8 mouse cellular contexts compared by ENCODE assay signal in the genomic region with DNA sequence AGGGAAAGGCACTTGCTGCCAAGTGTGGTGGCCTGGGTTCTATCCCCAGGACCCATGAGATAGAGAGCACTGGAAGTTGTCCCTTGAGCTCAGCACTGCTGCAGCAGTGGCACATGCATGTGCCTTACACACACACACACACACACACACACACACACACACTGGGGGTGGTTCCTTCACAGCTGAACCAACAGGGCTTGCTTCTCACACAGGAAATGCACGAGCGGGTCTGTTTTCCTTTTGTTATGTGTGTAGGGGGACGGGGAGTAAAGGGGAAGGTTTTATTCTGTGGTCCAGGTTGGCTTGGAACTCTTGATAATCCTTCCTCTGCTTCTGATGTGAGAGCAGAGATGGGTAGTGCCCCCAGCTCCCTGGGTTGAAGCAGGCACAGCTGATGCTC. TPM values are rescaled to one million over a fixed set of nuclear protein-coding genes. Genes with fewer than 3 reads are reported as not detected.
DNase-seq lines count a peak whose midpoint lies in the region; ATAC-seq and TF ChIP-seq lines count a peak whose summit lies in the region.

No protein-coding gene starts in this region.

- no peak overlapping the region for H3K4me3 ChIP-seq in forebrain, embryonic 12.5 days (replicated peaks)
- H3K4me3 ChIP-seq in forebrain, embryonic 15.5 days, result no peak overlapping the region
- H3K4me3 ChIP-seq in heart, embryonic 13.5 days, result peak overlapping the region; percentile 31; the same call in 1 of the 2 replicates
- H3K4me3 ChIP-seq in lung, postnatal 0 days (ENCODE audit: low read depth, low read length), result no peak overlapping the region
- no peak overlapping the region for H3K4me3 ChIP-seq in forebrain, embryonic 11.5 days (ENCODE audit: low read depth, low read length)

- no peaks in the 10 kb centered on the region for H3K9me3 ChIP-seq in forebrain, embryonic 12.5 days
- H3K9me3 ChIP-seq in forebrain, embryonic 15.5 days, result no peaks in the 10 kb centered on the region
- no peaks in the 10 kb centered on the region for H3K9me3 ChIP-seq in heart, embryonic 13.5 days
- no peaks in the 10 kb centered on the region for H3K9me3 ChIP-seq in lung, postnatal 0 days (ENCODE audit: low read length)
- H3K9me3 ChIP-seq in forebrain, embryonic 11.5 days (ENCODE audit: control insufficient read depth, low read length), result no peaks in the 10 kb centered on the region

- no peaks in the 10 kb centered on the region for H3K27me3 ChIP-seq in forebrain, embryonic 12.5 days
- no peaks in the 10 kb centered on the region for H3K27me3 ChIP-seq in forebrain, embryonic 15.5 days
- H3K27me3 ChIP-seq in heart, embryonic 13.5 days (replicated peaks), result no peaks in the 10 kb centered on the region
- no peaks in the 10 kb centered on the region for H3K27me3 ChIP-seq in lung, postnatal 0 days (replicated peaks; ENCODE audit: insufficient read depth, low read length)
- no peaks in the 10 kb centered on the region for H3K27me3 ChIP-seq in forebrain, embryonic 11.5 days (ENCODE audit: control insufficient read depth, insufficient read depth, low read length)

- H3K4me1 ChIP-seq in forebrain, embryonic 12.5 days, result peaks cover 41% of the 10 kb centered on the region
- peaks cover 15% of the 10 kb centered on the region for H3K4me1 ChIP-seq in forebrain, embryonic 15.5 days
- peaks cover 83% of the 10 kb centered on the region for H3K4me1 ChIP-seq in heart, embryonic 13.5 days
- peaks cover 62% of the 10 kb centered on the region for H3K4me1 ChIP-seq in lung, postnatal 0 days (ENCODE audit: insufficient read depth, low read depth, low read length)
- H3K4me1 ChIP-seq in forebrain, embryonic 11.5 days (replicated peaks; ENCODE audit: control insufficient read depth, insufficient read depth, low read length), result peaks cover 9% of the 10 kb centered on the region

- TF ChIP-seq CTCF in lung, postnatal 0 days (IDR thresholded peaks at IDR 0.05), result no peak

- DNase-seq in A20 (ENCODE audit: low read depth, low spot score), result peak; percentile 82
- DNase-seq in lung, postnatal 0 days (ENCODE audit: low spot score), result no peak
- DNase-seq in cerebellum, adult 18-20 months, result no peak
- no peak for DNase-seq in ovary, adult 18-20 months (ENCODE audit: low spot score)
- no peak for DNase-seq in forebrain, embryonic 11.5 days (ENCODE audit: low spot score)

- no peak for TF ChIP-seq EP300 in lung, postnatal 0 days (IDR thresholded peaks at IDR 0.05)

- 56% methylated on average over 3 of the region's 3 CpGs for WGBS in forebrain, embryonic 12.5 days
- WGBS in forebrain, embryonic 15.5 days, result 68% methylated on average over 3 of the region's 3 CpGs
- 45% methylated on average over 3 of the region's 3 CpGs for WGBS in heart, embryonic 13.5 days
- 22% methylated on average over 3 of the region's 3 CpGs for WGBS in lung, postnatal 0 days
- WGBS in forebrain, embryonic 11.5 days, result 62% methylated on average over 3 of the region's 3 CpGs

- H3K27ac ChIP-seq in forebrain, embryonic 12.5 days, result 0 out of 2 replicates have a peak overlapping the region, but pooled peaks have one; percentile 31
- H3K27ac ChIP-seq in forebrain, embryonic 15.5 days (replicated peaks), result no peak overlapping the region
- H3K27ac ChIP-seq in heart, embryonic 13.5 days (replicated peaks), result peak overlapping the region; percentile 96
- H3K27ac ChIP-seq in lung, postnatal 0 days (ENCODE audit: low read length), result peak overlapping the region; percentile 99
- H3K27ac ChIP-seq in forebrain, embryonic 11.5 days (ENCODE audit: low read depth, low read length), result no peak overlapping the region

- ATAC-seq in forebrain, embryonic 12.5 days (ENCODE audit: low FRiP score), result no peak
- no peak for ATAC-seq in forebrain, embryonic 15.5 days (replicated peaks)
- no peak for ATAC-seq in heart, embryonic 13.5 days (ENCODE audit: extremely low read depth, insufficient number of reproducible peaks, low FRiP score, low TSS enrichment)
- ATAC-seq in lung, postnatal 0 days, result no peak
- ATAC-seq in forebrain, embryonic 11.5 days (replicated peaks; ENCODE audit: low FRiP score), result no peak

- H3K9ac ChIP-seq in forebrain, embryonic 12.5 days, result no peak overlapping the region
- H3K9ac ChIP-seq in forebrain, embryonic 15.5 days (replicated peaks), result no peak overlapping the region
- peak overlapping the region; percentile 81 for H3K9ac ChIP-seq in heart, embryonic 13.5 days
- no peak overlapping the region for H3K9ac ChIP-seq in lung, postnatal 0 days (replicated peaks; ENCODE audit: low read depth)
- H3K9ac ChIP-seq in forebrain, embryonic 11.5 days (ENCODE audit: low read length), result no peak overlapping the region

- H3K36me3 ChIP-seq in forebrain, embryonic 12.5 days (replicated peaks), result peaks cover 19% of the 10 kb centered on the region
- H3K36me3 ChIP-seq in forebrain, embryonic 15.5 days, result peaks cover 8% of the 10 kb centered on the region; the same call in 1 of the 2 replicates
- peaks cover 38% of the 10 kb centered on the region for H3K36me3 ChIP-seq in heart, embryonic 13.5 days
- H3K36me3 ChIP-seq in lung, postnatal 0 days (ENCODE audit: insufficient read depth, low read length), result no peaks in the 10 kb centered on the region
- H3K36me3 ChIP-seq in forebrain, embryonic 11.5 days (ENCODE audit: control insufficient read depth, insufficient read depth, low read length), result no peaks in the 10 kb centered on the region

- no peak overlapping the region for H3K4me2 ChIP-seq in forebrain, embryonic 12.5 days
- H3K4me2 ChIP-seq in forebrain, embryonic 15.5 days (replicated peaks), result no peak overlapping the region
- peak overlapping the region; percentile 67 for H3K4me2 ChIP-seq in heart, embryonic 13.5 days
- no peak overlapping the region for H3K4me2 ChIP-seq in lung, postnatal 0 days (replicated peaks; ENCODE audit: low read depth, low read length)
- no peak overlapping the region for H3K4me2 ChIP-seq in forebrain, embryonic 11.5 days (ENCODE audit: low read depth, low read length, severe bottlenecking)

RNA-seq across cellular contexts. Expression of a gene that starts 13.9 kb away (rescaled TPM):
- 69.3 and 74.0 TPM in 2 replicates for polyA plus RNA-seq in forebrain, embryonic 12.5 days (2016; fragmentation: Nextera tagmentation; extraction: Ambion mirVana)
- 48.1 and 52.4 TPM in 2 replicates for polyA plus RNA-seq in forebrain, embryonic 15.5 days (2015; fragmentation: Nextera tagmentation; extraction: Ambion mirVana)
- polyA plus RNA-seq in heart, embryonic 13.5 days (2015; fragmentation: Nextera tagmentation; extraction: Ambion mirVana), result 36.0 and 36.2 TPM in 2 replicates
- polyA plus RNA-seq in lung, postnatal 0 days (2015; fragmentation: Nextera tagmentation; extraction: Ambion mirVana), result 99.6 and 101 TPM in 2 replicates
- 66.8 and 69.9 TPM in 2 replicates for polyA plus RNA-seq in forebrain, embryonic 11.5 days (2014; fragmentation: Nextera tagmentation; extraction: Ambion mirVana)

RNA-seq across cellular contexts. Expression of a gene that starts 15.3 kb away (rescaled TPM):
- polyA plus RNA-seq in forebrain, embryonic 12.5 days (2016; fragmentation: Nextera tagmentation; extraction: Ambion mirVana), result 0.65 and 1.1 TPM in 2 replicates
- polyA plus RNA-seq in forebrain, embryonic 15.5 days (2015; fragmentation: Nextera tagmentation; extraction: Ambion mirVana), result 0.45 and 0.56 TPM in 2 replicates
- polyA plus RNA-seq in heart, embryonic 13.5 days (2015; fragmentation: Nextera tagmentation; extraction: Ambion mirVana), result 4.8 and 7.3 TPM in 2 replicates
- polyA plus RNA-seq in lung, postnatal 0 days (2015; fragmentation: Nextera tagmentation; extraction: Ambion mirVana), result 11.8 and 13.2 TPM in 2 replicates
- 0.64 and 1.6 TPM in 2 replicates for polyA plus RNA-seq in forebrain, embryonic 11.5 days (2014; fragmentation: Nextera tagmentation; extraction: Ambion mirVana)

RNA-seq across cellular contexts. Expression of a gene that starts 47.7 kb away (rescaled TPM):
- polyA plus RNA-seq in forebrain, embryonic 12.5 days (2016; fragmentation: Nextera tagmentation; extraction: Ambion mirVana), result 102 and 104 TPM in 2 replicates
- 112 and 121 TPM in 2 replicates for polyA plus RNA-seq in forebrain, embryonic 15.5 days (2015; fragmentation: Nextera tagmentation; extraction: Ambion mirVana)
- 46.5 and 53.1 TPM in 2 replicates for polyA plus RNA-seq in heart, embryonic 13.5 days (2015; fragmentation: Nextera tagmentation; extraction: Ambion mirVana)
- 48.2 and 52.0 TPM in 2 replicates for polyA plus RNA-seq in lung, postnatal 0 days (2015; fragmentation: Nextera tagmentation; extraction: Ambion mirVana)
- 85.1 and 94.3 TPM in 2 replicates for polyA plus RNA-seq in forebrain, embryonic 11.5 days (2014; fragmentation: Nextera tagmentation; extraction: Ambion mirVana)

Comparison
In these comparisons a context has a peak if more than half of its experiments do, and no peak if none do; other contexts are left out.
1. H3K27ac ChIP-seq: peak in forebrain, embryonic 12.5 days (single experiment), heart, embryonic 13.5 days (single experiment) and lung, postnatal 0 days (single experiment); none in forebrain, embryonic 15.5 days (single experiment) and forebrain, embryonic 11.5 days (single experiment).